Mouse (Mus musculus) kidney, adult 2 months (tissue): ENCODE data around the gene Mfsd4b1.

Source experiments
- CTCF ChIP-seq: fragments of 200-500 bp; conservative IDR thresholded peaks from 2 replicates; pipeline ENCODE4 v1.5.1; 2011; ENCODE audit warnings: low read depth, mild to moderate bottlenecking, control low read depth, low read length, moderate library complexity, mixed read lengths; ENCODE audit not compliant: insufficient read depth, insufficient read length
- POLR2A ChIP-seq: fragments of 200-500 bp; IDR thresholded peaks from one replicate; pipeline ENCODE4 v1.6.1; 2011; ENCODE audit warnings: low read depth, low read length, control low read depth

DNA sequence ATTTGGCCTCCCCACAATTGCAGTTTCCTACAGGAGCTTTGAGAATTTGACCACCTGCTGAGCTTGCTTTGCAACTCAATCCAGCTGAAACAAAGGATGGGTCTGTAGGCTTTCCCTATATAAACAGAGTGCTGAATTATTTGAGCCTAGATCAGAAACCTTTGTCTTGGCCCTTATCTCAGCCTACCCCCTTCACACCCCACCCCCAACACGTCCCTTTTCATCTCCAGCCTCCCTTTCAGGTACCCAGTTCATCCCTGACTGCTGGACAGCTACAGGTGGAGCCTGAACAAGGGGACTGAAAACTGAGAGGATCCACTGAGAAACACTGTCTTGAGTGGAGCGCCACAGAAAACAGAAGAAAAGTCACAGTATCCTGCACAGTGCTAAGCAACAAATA is 49.3 kb downstream of the Mfsd4b1 start:
- TF ChIP-seq CTCF (no peak), POLR2A (no peak)
